Mouse (Mus musculus): ENCODE measurements around the gene 4933428G20Rik.
A peak's percentile ranks its signal among the peaks of the same experiment; 100 is the strongest.

Gene 4933428G20Rik

GRCm38 (mm10) chr11:97499865-97500719 is at the start of gene 4933428G20Rik:
Gene 4933428G20Rik, minus strand, starts transcription at chr11:97500340.
- no peak for DNase-seq

DNA sequence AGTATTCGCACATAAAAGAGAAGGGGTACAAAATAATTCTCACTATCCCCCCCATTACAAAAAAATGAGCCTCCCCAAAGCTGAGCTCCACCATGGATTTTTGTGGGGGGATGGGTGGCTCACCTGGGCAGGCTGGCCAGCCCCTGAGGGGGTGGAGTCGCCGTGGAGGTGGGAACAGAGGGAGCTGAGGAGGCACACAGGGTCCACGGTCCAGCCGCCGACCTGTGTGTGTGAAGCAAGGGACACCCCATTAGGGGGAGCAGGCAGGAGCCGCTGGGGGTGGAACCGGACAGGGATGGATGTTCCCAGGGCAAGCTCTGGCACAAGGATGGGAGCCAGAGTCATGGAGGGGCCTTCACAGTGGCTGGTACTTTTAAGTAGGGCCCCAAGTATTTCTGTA is 48.6 kb upstream of the 4933428G20Rik start:
- DNase-seq: no peak

DNA sequence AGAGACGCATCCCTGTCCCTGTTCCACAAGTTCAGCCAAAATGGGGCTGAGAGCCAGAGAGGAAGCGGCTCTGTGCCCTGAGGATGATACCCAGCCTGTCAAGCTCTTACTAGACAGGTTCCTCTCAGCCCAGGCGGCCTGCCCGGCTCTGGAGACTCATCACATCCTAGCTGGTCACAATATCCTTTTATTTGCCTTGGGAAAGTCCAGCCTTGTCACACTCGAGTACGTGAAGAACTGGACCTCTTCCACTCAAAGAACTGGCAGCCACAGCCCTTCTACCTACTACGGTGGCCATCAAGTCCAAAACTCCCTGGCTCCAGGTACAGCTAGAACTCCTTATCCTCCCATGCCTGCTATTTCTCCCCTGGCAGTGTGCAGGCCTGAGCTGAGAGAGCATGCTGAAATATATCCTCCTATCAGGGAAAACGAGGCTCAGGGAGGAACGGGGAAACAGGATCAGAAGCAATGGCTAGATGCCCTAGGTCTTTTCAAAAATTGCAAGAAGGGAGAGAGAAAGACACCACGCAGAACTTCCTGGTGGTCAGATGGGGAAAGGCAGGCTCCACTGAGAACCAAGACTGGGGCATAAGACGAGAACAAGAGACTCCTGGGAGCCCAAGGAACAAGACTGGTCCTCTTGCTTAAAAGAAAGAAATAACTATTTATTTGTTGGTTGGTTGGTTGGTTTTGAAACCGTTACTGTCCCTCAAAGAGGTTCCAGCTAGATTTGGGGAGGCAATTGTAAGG is 48.0 kb upstream of the 4933428G20Rik start:
- DNase-seq: no peak

GRCm38 (mm10) chr11:97546804-97547411 is 46.8 kb upstream of the 4933428G20Rik start:
- peak; percentile 28 to 33 for DNase-seq

- DNase-seq: no peak
Measured at GRCm38 (mm10) chr11:97545808-97546560, 45.8 kb upstream of the 4933428G20Rik start.

GRCm38 (mm10) chr11:97543883-97544282 is 43.7 kb upstream of the 4933428G20Rik start:
- no peak for DNase-seq

GRCm38 (mm10) chr11:97543181-97543733 is 43.1 kb upstream of the 4933428G20Rik start:
- DNase-seq: no peak

GRCm38 (mm10) chr11:97542171-97543150 is 42.3 kb upstream of the 4933428G20Rik start:
- no peak for DNase-seq

GRCm38 (mm10) chr11:97540604-97541003 is 40.5 kb upstream of the 4933428G20Rik start:
- peak; percentile 50 to 82 for DNase-seq

- DNase-seq: no peak
Measured at GRCm38 (mm10) chr11:97540136-97540535, 40.0 kb upstream of the 4933428G20Rik start.

DNA sequence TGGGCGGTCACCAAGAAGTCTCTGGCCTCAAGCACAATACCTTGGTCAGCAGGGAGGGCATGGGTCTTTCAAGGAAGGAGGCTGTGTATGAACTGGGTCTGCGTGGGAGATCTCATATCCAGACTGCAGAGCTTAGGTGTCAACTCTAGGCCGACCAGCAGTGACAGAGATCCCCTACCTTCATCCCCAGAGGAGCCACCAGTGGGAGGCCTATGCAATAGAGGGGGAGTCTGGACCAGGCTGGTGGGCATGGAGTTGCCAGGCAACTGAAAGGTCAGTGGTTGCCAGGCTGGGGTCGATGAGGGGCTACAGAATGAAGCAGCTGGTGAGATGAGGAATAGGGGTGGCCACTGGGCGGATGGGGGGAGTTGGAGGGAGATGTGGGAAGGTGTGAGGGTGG is 39.5 kb upstream of the 4933428G20Rik start:
- DNase-seq: no peak

DNA sequence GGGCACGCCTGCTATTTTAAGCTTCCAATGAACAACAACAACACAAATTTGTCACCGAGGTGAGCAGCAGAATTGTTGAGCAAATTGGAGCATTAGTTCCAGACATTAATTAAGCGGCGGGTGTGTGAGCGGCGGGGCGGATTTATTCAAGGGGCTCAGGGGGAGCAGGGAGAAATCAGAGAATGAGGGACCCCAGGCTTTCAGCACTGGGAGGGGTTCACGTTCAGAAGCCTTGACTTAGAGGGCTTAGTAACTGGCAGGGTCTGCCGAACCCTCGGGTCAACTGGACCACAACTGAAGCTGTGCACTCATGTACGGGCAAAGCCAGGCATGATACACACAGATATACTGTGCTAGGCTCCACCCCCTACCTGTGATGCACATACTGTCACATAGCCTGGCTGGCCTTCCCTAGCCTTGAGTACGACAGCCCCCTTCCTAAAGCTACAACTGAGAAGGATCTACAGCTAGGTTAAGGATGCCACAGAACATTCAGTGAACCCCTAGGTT is 37.5 kb upstream of the 4933428G20Rik start:
- no peak for DNase-seq

DNA sequence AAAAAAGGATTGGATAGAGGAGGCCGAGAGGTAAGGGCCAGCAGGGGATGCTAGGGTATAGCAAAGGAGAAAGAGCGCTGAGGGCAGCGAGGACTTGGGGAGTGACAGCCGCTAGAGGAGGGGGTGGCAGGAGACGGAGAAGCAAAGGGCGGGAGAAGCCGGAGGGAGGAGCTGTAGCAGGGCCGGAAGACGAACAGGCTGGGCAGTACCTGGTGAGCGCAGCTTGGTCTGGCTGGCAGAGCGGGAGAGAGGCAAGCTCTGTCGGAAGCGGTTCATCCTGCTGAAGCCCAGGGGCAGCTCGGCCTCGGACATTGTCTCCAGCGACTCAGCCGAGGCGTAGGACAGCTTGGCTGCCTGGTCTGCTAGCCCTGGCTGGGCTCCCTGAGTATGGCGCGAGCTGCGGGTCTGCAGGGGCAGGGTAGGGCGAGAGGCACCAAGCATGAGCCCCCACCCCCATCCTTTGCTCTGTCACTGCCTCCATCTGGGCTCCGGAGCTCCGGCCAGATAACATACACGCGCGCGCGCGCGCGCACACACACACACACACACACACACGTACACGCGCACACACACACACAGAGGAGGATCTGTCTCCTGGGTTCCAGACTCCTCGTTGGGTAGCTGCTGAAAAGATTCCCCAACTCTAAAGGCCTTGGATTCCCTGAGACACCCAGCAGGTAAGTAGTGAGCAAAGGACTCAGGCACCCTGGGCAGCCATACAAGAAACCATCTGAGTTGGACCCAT is 36.9 kb upstream of the 4933428G20Rik start:
- peak in 1 of 2 experiments; percentile 25 for DNase-seq

DNA sequence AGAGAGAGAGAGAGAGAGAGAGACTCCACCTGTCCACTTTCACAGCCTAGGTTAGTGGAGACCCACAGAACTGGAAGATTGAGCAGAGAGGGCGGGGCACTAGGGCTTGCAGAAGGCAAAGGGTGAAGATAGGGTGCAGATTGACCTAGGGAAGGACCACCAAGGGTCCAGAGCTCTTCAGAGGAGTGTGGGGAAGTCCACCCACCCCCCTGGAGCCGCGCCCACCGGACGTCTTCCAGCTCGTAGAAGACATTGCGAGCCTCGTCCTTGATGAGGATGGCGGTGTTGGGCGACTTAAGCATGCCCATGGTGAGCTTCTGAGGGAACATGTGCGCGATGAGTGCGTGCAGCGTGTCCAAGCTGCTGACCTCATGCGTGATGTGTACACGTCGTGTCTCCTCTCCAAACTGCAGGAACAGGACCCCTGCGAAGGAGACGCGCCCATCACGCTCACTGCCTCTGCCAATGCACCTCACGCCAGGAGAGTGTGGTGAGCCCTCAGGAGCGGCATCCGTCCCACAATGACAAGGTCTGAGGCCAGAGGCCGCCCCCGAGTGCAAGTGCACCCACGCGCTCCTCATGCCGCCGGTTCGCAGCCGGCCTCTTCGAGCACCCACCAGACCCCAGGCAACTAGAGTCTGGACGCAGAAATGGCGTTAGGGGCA is 36.1 kb upstream of the 4933428G20Rik start:
- DNase-seq: no peak

- DNase-seq: no peak
Measured at GRCm38 (mm10) chr11:97535660-97536059, 35.5 kb upstream of the 4933428G20Rik start.

- no peak for DNase-seq
Measured at GRCm38 (mm10) chr11:97535308-97535630, 35.1 kb upstream of the 4933428G20Rik start.

DNA sequence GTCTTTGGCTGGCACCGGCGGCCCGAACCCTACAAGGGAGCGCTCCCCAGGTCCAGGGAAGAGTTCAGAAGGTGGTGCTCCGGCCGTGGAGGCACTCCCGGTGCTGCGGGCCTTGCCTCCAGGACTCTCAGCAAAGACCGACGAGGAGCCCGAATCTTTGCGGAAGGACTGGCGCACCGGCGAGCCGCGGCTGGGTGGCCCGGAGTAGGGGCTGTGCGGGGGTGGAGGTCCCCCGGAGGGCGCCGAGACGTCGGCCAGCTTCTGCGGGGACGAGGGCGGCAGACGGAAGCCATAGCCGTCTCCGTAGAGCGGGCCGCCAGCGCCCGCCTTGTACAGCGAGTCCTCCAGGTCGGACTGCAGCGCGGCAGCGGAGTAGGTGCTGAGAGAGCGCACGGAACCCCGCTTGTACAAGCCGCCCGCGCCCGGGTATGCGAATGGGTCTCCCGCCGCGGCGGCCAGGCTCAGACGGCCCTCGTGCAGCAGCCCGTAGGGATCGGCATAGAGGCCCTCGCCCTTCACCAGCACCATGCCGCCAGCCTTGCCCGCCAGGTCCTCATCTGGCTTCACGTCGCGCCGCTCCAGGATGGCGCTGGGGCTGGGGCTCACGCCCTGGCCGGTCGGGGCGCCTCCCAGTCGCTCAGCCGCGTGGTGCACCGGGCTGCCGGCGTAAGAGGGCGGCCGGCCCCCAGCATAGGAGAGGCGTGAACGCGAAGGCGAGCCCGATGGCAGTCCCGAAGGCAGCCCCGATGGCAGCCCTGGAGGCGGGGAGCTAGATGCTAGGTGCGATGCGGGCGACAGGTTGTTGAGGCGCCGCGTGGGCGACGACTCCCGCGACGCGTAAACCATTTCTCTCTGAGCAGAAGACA is 34.5 kb upstream of the 4933428G20Rik start:
- DNase-seq: no peak

DNA sequence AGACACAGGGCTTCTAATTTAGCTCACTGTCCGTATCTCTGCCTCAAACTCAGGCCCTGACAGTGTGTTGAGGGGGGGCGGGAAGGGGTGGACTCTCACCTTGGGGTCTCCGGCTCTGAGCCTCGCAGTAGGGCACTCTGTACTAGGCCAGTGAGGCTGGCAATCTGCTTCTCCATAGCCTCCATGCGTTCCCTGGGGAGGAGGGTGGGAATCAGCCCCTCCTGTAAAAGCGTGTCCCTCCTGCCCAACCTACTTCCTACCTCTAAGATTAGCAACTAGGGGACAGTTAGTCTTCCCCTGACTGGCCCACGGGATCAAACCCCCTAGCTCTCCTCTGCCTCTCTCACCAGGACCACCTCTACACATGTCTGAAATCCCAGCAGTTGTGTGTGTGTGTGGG is 33.5 kb upstream of the 4933428G20Rik start:
- DNase-seq: no peak
